Mouse (Mus musculus) limb, embryonic 10.5 days (tissue): Measurements from ENCODE around the gene Dennd5a. TPM values are rescaled to one million over a fixed set of nuclear protein-coding genes. Genes with fewer than 3 reads are reported as not detected.
"Not testable (repeated sequence)": the region's sequence is repeated elsewhere in the genome, so short reads cannot be mapped to it uniquely, and the experiment has no call there.

Source experiments
- DNase-seq: peaks from one replicate; pipeline ENCODE4 v3.0.0-alpha.2; 2017; ENCODE audit warnings: low spot score
- H3K27ac ChIP-seq: fragments of 300-500 bp; sonication (generic); 2 replicates; pipeline ENCODE4 v1.5.1; 2016; ENCODE audit warnings: mild to moderate bottlenecking
- H3K27me3 ChIP-seq: fragments of 300-500 bp; sonication (generic); 2 replicates; pipeline ENCODE4 v1.6.1; 2016; ENCODE audit warnings: low read depth, mild to moderate bottlenecking; ENCODE audit not compliant: poor library complexity, severe bottlenecking
- H3K36me3 ChIP-seq: fragments of 300-500 bp; sonication (generic); 2 replicates; pipeline ENCODE4 v1.6.1; 2016; ENCODE audit warnings: mild to moderate bottlenecking, moderate library complexity
- H3K4me1 ChIP-seq: fragments of 300-500 bp; sonication (generic); 2 replicates; pipeline ENCODE4 v1.6.1; 2016
- H3K4me3 ChIP-seq: fragments of 300-500 bp; sonication (generic); 2 replicates; pipeline ENCODE4 v1.5.1; 2016; ENCODE audit warnings: mild to moderate bottlenecking, moderate library complexity
- H3K9me3 ChIP-seq: fragments of 300-500 bp; sonication (generic); replicated peaks from 2 replicates; pipeline ENCODE4 v1.6.1; 2016; ENCODE audit warnings: mild to moderate bottlenecking
- WGBS: fragments of 180-500 bp; shearing (Covaris S2); methylation state at CpG from one replicate; pipeline ENCODE4 v1.1.7; 2016; 5-methylcytosine and 5-hydroxymethylcytosine counted together
- polyA plus RNA-seq: library from polyadenylated mRNA; unstranded; fragments of >200 nt; fragmentation: Nextera tagmentation; extraction: Ambion mirVana; gene quantifications from 2 replicates; pipeline ENCODE4 v1.2.1, GENCODE M21; 2016

The Dennd5a gene
- polyA plus RNA-seq, result 27.6 and 30.0 TPM in 2 replicates

DNA sequence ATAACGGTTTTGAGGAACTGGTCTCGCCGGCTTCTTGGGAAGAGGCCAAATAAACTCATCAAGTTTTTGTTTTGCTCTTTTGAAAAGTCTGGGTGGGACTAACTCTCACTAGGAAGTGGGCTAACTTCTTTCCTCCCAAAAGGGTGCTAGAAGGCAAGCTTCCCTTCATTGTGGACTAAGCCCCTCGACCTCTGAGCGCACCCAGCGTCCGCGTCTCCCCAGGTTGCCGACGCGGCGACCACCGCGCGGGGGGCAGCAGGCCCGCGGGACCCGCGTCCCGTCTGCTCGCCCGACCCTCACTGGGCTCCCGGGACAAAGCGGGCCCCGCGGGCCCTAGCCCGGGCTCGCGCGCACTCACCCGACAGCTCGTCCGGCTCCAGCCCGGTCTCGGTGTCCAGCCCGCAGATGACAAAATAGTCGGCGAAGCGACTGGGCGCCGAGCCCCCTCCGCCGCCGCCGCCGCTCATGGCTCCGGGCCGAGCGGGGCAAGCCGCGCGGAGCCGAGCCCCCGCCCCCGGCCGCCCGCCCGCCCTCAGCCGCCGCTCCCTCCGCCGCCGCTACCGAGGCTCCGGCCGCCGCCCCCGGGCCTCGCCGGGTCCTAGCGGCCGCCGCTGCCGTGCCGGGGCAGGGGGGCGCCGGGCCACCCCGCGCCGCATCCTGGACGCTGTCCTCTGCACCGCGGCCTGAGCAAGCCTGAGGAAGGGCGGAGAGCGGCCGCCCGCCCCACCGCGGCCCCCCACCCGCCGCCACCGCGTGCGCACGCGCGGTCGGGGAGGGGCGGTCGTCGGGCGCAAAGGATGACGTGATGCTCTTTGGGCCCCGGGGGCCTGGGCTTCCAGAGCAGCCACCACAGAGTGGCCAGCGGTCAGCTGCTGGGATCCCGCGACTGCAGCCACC lies at the start of gene Dennd5a:
Gene Dennd5a (minus strand): TSS at position 755 of the 897 bp plus-strand sequence.
- Histone ChIP-seq H3K36me3 (no peaks in the 10 kb centered on the region), H3K9me3 (no peaks in the 10 kb centered on the region), H3K27ac (peak within 1 kb of the TSS; percentile 96), H3K4me3 (peak within 1 kb of the TSS; percentile 93), H3K4me1 (peaks cover 22% of the 10 kb centered on the region), H3K27me3 (no peaks in the 10 kb centered on the region)
- under 1% methylated on average over 107 of the region's 107 CpGs for WGBS
- peak; percentile 90 for DNase-seq

DNA sequence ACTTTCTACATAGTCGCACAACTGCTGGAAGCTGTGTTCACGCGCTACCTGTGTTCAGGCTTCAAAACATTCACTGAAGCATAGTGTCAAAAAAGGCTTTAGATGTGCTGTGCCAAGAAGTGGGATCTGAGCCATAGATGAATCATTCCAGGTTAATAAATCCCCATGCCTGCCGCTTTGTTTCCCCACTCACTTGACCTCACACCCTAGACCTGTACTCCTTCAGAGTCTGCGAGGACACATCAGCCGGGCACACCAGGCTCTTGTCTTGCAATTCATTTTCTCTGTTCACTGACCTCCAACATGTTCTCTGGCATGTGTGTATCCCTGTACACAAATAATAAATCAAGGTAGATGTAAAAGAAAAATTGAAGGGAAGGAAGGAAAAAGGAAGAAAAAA lies 48.8 kb upstream of the Dennd5a start:
- Histone ChIP-seq H3K9me3 (no peaks in the 10 kb centered on the region), H3K27me3 (no peaks in the 10 kb centered on the region), H3K4me3 (no peak overlapping the region), H3K36me3 (no peaks in the 10 kb centered on the region), H3K27ac (no peak overlapping the region), H3K4me1 (no peaks in the 10 kb centered on the region)
- DNase-seq, result no peak
- 94% methylated on average over 6 of the region's 6 CpGs for WGBS

GRCm38 (mm10) chr7:110008513-110008912 lies 48.2 kb upstream of the Dennd5a start:
- no peak for DNase-seq
- Histone ChIP-seq H3K36me3 (no peaks in the 10 kb centered on the region), H3K4me1 (no peaks in the 10 kb centered on the region; the same call in 1 of the 2 replicates), H3K27me3 (no peaks in the 10 kb centered on the region), H3K27ac (no peak overlapping the region), H3K9me3 (no peaks in the 10 kb centered on the region), H3K4me3 (no peak overlapping the region)
- WGBS, result 97% methylated on average over 1 of the region's 1 CpGs

- Histone ChIP-seq H3K36me3 (no peaks in the 10 kb centered on the region), H3K4me3 (no peak overlapping the region), H3K27ac (no peak overlapping the region), H3K27me3 (no peaks in the 10 kb centered on the region), H3K4me1 (peaks cover 7% of the 10 kb centered on the region), H3K9me3 (no peaks in the 10 kb centered on the region)
- DNase-seq, result no peak
- 76% methylated on average over 5 of the region's 5 CpGs for WGBS
Measured at GRCm38 (mm10) chr7:110006471-110007195, 46.4 kb upstream of the Dennd5a start.

- no peak overlapping the region for H3K4me3 ChIP-seq
- H3K27ac ChIP-seq, result no peak overlapping the region
- H3K4me1 ChIP-seq, result peaks cover 7% of the 10 kb centered on the region
- no peaks in the 10 kb centered on the region for H3K9me3 ChIP-seq
- DNase-seq, result no peak
- no peaks in the 10 kb centered on the region for H3K27me3 ChIP-seq
- H3K36me3 ChIP-seq, result no peaks in the 10 kb centered on the region
Measured at GRCm38 (mm10) chr7:110005976-110006375, 45.7 kb upstream of the Dennd5a start.

DNA sequence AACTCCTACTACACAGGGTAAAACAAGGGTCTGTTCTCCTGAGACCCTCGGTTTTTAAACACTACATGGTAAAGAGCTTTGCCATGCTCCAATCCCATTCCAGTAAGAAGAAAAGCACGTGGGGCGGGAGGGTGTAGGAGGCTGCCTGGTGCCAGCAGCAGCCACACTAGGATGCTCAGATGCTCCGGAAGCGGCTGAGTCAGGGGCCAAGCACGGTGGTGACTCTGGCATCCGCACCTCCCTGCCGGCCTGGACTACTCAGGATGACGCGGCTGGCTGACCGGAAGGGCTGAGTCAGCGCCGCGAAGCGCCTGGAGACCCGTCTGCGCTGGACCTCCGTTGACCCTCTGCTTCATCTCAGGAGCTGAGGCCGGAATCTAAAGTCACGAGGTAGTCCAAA lies 42.7 kb upstream of the Dennd5a start:
- DNase-seq, result peak; percentile 65
- Histone ChIP-seq H3K27ac (peak overlapping the region; percentile 54), H3K27me3 (no peaks in the 10 kb centered on the region), H3K4me1 (peaks cover 7% of the 10 kb centered on the region), H3K4me3 (peak overlapping the region; percentile 36), H3K9me3 (no peaks in the 10 kb centered on the region), H3K36me3 (no peaks in the 10 kb centered on the region)
- WGBS, result 16% methylated on average over 20 of the region's 20 CpGs

DNA sequence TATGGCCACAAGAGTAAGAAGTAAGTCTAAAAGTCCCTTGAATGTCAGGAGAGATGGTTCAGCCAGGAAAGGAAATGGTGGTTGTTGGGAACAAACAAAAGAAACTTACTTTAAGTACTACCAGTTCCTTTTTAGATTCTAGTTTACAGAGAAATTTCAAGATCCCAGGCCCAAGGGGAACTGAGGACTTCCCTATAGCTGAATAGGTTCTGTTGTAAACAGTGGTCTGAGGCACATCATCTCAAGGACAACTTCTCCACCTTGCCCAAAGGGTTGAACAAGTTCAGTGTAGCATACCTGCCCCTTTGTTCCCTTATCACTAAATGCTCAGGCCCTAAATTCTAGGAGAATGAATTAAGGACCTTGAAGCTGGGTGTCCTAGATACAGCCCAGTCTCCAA lies 41.8 kb upstream of the Dennd5a start:
- Histone ChIP-seq H3K27ac (no peak overlapping the region), H3K9me3 (no peaks in the 10 kb centered on the region), H3K27me3 (no peaks in the 10 kb centered on the region), H3K36me3 (no peaks in the 10 kb centered on the region), H3K4me3 (no peak overlapping the region), H3K4me1 (peaks cover 7% of the 10 kb centered on the region)
- no peak for DNase-seq

DNA sequence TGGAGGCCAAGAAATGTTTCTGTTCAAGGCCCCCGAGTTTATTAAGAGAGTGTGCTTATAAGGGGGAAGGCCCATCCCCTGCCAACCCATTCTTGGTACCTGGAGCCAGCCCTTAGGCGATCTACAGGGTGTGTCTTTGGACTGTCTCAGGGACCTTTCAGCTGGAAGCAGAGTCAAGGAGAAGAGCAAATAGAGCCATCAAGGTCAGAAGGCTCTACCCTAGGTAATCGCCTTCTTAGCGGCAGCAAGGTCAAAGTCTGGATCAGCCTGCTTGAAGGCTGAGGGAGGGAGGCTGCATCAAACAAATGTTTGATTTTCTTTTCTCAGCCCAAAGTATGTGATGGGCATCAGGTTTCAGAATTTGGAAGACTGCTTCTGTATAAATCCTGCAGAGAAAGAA lies 38.1 kb upstream of the Dennd5a start:
- H3K9me3 ChIP-seq, result no peaks in the 10 kb centered on the region
- no peak overlapping the region for H3K27ac ChIP-seq
- no peak overlapping the region for H3K4me3 ChIP-seq
- no peak for DNase-seq
- no peaks in the 10 kb centered on the region for H3K27me3 ChIP-seq
- 86% methylated on average over 4 of the region's 4 CpGs for WGBS
- peaks cover 7% of the 10 kb centered on the region for H3K4me1 ChIP-seq
- no peaks in the 10 kb centered on the region for H3K36me3 ChIP-seq

DNA sequence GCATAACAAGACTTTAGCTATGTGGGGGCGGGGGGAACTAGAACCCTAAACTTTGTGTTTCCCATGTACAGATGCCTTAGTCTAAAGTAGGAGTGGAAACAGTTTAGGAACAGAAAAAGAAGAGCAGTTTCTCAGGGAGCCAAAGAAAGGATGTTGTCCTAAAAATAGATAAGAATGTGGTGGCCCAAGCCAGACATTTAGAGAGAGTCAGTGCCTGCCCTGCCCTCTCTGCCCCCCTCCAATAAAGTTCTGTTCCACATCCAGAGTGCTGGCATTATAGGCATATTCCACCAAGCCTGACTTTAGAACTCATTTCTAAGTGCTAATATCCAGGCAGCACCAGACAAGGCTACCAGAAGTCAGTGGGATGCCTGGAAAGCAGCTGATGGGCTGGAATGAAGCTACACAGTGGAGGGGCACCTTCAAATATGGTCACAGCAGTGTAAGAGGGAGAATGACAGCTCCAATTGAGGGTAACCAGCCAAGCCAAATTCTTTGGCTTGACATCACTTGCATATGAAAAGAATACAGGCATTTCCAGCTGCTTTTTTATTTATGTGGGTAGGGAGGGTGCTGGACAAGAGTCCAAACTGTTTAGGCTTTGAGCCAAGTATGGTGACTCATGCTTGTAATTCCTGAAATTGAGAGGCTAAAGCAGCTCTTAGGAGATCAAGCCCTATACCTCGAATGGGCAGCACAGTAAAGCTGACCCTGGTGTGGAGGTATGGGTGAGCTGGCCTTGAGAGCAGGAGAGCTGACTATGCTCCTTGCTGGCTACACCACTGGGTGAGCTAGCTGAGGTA lies 33.1 kb upstream of the Dennd5a start:
- DNase-seq, result no peak
- H3K4me1 ChIP-seq, result no peaks in the 10 kb centered on the region
- H3K9me3 ChIP-seq, result no peaks in the 10 kb centered on the region
- H3K27ac ChIP-seq, result no peak overlapping the region
- H3K27me3 ChIP-seq, result no peaks in the 10 kb centered on the region
- H3K4me3 ChIP-seq, result no peak overlapping the region
- H3K36me3 ChIP-seq, result no peaks in the 10 kb centered on the region
- WGBS, result 66% methylated on average over 2 of the region's 2 CpGs

GRCm38 (mm10) chr7:109991286-109991685 lies 31.0 kb upstream of the Dennd5a start:
- H3K9me3 ChIP-seq, result no peaks in the 10 kb centered on the region
- WGBS, result 94% methylated on average over 1 of the region's 1 CpGs
- H3K4me1 ChIP-seq, result no peaks in the 10 kb centered on the region
- no peak overlapping the region for H3K27ac ChIP-seq
- DNase-seq, result no peak
- H3K36me3 ChIP-seq, result no peaks in the 10 kb centered on the region
- no peaks in the 10 kb centered on the region for H3K27me3 ChIP-seq
- H3K4me3 ChIP-seq, result no peak overlapping the region

DNA sequence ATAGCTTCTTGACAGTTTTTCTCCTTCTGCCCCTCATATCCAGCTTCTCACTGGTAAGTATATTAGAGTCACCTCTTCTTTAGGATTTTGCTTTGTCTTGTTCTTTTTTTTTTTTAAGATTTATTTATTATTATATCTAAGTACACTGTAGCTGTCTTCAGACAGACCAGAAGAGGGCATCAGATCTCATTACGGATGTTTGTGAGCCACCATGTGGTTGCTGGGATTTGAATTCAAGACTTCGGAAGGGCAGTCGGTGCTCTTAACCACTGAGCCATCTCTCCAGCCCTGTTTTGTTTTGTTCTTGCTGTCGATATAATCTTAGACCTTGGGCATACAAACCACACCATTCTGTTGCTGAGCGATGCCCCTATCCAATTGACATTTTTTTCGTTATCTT lies 26.5 kb upstream of the Dennd5a start, which contains the start of gene Tmem41b:
Gene Tmem41b (minus strand): TSS at position 155 of the 400 bp plus-strand sequence.
- not testable (repeated sequence) for H3K27me3 ChIP-seq, DNase-seq, H3K4me1 ChIP-seq, H3K9me3 ChIP-seq
- H3K27ac ChIP-seq, result peak within 1 kb of the TSS; percentile 87
- H3K4me3 ChIP-seq, result peak within 1 kb of the TSS; percentile 75
- peaks cover 24% of the 10 kb centered on the region for H3K36me3 ChIP-seq
- 41% methylated on average over 6 of the region's 6 CpGs for WGBS

DNA sequence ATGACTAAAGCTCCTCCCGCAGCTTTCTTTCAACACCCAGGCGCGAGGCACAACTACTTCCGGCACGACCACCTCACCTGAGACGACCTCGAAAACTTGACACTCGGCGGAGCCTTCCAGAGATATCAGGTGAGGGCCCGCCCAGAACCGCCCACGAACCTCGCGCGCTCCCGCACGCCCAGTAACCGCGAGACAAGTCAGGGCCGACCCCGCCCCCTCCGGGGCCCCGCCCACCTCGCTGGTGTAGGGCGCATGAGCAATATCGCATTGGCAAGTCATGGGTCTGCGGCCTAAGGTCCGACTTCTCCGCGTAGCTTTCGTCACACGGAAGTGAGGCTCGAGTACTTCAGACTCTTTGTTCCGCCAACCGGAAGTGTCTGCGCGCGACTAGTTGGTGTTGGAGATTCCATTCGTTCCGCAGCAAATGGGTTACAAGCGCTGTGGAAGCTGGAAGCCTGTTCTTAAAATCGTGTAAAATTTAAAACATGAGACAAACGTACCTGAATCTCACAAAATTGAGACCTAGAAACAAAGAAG lies 25.9 kb upstream of the Dennd5a start:
- Histone ChIP-seq H3K27ac (peak overlapping the region; percentile 87), H3K36me3 (peaks cover 30% of the 10 kb centered on the region), H3K27me3 (no peaks in the 10 kb centered on the region), H3K4me3 (peak overlapping the region; percentile 75), H3K4me1 (peaks cover 8% of the 10 kb centered on the region; the same call in 1 of the 2 replicates), H3K9me3 (no peaks in the 10 kb centered on the region)
- WGBS, result under 1% methylated on average over 43 of the region's 43 CpGs
- peak; percentile 99 for DNase-seq
